Mouse (Mus musculus): ENCODE results near the gene Limd2. TPM values are rescaled to one million over a fixed set of nuclear protein-coding genes. Genes with fewer than 3 reads are reported as not detected.
"Not testable (repeated sequence)": the region's sequence is repeated elsewhere in the genome, so short reads cannot be mapped to it uniquely, and the experiment has no call there.

The Limd2 gene
- polyA plus RNA-seq, 1 experiment from 2014 or later, result 119 TPM

DNA sequence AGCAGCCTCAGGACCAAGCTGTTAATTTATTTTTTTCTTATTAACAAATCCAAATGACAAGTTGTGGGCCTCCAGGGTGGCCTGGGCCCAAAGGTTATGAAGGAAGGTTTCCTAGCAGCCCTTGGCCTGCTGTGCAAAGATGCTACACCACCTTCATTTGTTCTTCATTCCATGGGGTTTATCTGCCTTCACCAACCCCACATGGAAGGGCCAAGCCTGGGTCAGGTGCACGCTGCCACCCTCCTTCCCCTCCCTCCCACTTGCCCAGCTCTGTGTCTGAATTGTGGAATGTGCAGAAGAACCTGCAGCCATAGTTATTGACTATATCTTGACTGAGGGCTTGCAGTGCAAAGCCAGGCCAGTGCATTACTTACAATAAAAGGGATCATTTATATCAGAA, 4.4 kb downstream of the Limd2 start:
- 71% methylated on average over 1 of the region's 1 CpGs for WGBS
- ATAC-seq (ENCODE audit: extremely low read depth, insufficient number of reproducible peaks, low FRiP score, low TSS enrichment), result no peak
- Histone ChIP-seq H3K9me3 (no peaks in the 10 kb centered on the region), H3K9ac (no peak overlapping the region), H3K36me3 (peaks cover 68% of the 10 kb centered on the region), H3K4me1 (peaks cover 31% of the 10 kb centered on the region), H3K4me3 (no peak overlapping the region), H3K27me3 (replicated peaks) (no peaks in the 10 kb centered on the region), H3K4me2 (no peak overlapping the region), H3K27ac (replicated peaks) (no peak overlapping the region)

DNA sequence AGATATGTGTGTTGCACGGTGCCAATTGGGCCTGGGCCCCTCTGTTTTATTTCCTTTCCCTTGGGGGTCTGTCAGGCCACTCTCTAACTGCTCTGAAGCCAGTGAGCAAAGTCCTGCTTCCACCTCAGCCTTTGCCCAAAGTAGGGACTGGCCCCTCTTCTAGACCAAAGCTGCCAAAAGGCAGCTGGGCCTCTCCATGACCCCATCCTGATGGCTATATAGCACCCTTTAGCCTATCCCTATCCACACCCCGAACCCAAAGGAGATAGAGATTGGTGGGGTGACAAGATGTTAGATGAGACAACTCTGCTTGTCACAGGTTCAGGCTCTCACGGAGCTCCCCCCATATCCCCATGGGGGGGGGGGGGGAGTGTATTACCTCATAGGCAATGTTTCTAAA, 4.9 kb downstream of the Limd2 start:
- no peak overlapping the region for H3K4me3 ChIP-seq
- H3K27me3 ChIP-seq (replicated peaks), result no peaks in the 10 kb centered on the region
- H3K27ac ChIP-seq (replicated peaks), result no peak overlapping the region
- no peak overlapping the region for H3K4me2 ChIP-seq
- 57% methylated on average over 3 of the region's 3 CpGs for WGBS
- no peak for ATAC-seq (ENCODE audit: extremely low read depth, insufficient number of reproducible peaks, low FRiP score, low TSS enrichment)
- H3K9me3 ChIP-seq, result no peaks in the 10 kb centered on the region
- H3K4me1 ChIP-seq, result peaks cover 26% of the 10 kb centered on the region
- peaks cover 73% of the 10 kb centered on the region for H3K36me3 ChIP-seq
- H3K9ac ChIP-seq, result no peak overlapping the region

DNA sequence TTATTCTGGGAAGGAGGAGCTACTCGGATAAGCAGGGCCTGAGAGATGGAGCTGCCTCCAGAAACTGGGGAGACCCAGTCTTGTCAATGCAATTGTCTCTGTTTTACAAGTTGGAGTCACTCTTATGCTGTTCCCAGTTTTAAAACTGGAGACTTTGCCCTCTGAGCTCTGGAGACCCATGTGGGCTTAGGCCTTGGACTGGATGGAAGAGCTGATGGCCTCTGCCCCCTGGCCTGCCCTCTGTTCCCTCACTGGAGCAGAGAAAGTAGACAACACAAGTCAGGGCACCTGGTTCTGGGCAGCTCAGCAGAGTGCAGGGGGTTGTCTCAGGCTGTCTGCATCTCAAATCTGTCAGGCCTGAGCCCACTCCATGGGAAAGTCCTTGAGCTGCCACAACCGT, 5.9 kb downstream of the Limd2 start:
- no peak overlapping the region for H3K4me3 ChIP-seq
- H3K27ac ChIP-seq (replicated peaks), result no peak overlapping the region
- no peak overlapping the region for H3K9ac ChIP-seq
- peaks cover 23% of the 10 kb centered on the region for H3K4me1 ChIP-seq
- no peaks in the 10 kb centered on the region for H3K27me3 ChIP-seq (replicated peaks)
- WGBS, result 55% methylated on average over 2 of the region's 2 CpGs
- no peak overlapping the region for H3K4me2 ChIP-seq
- no peak for ATAC-seq (ENCODE audit: extremely low read depth, insufficient number of reproducible peaks, low FRiP score, low TSS enrichment)
- H3K36me3 ChIP-seq, result peaks cover 83% of the 10 kb centered on the region
- H3K9me3 ChIP-seq, result no peaks in the 10 kb centered on the region

DNA sequence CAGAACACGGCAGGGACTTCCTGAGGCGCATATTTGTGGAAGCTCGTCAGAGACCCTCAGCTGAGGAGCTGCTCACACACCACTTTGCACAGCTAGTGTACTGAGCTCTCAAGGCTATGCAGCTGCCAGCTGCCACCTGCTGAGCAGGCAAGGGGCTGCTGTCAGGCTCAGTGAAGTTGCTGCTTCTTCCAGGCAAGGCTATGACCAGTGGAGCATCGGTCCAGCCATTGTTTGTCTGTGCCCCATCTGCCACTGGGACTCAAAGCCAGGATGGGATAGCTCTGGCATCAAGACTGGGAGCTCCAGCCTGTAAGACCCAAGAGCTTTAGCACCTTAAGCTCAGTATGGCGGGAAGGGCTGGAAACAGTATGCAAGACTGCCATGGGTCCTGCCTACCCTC, 6.6 kb downstream of the Limd2 start:
- no peaks in the 10 kb centered on the region for H3K9me3 ChIP-seq
- no peak overlapping the region for H3K4me2 ChIP-seq
- no peak overlapping the region for H3K4me3 ChIP-seq
- H3K27me3 ChIP-seq (replicated peaks), result no peaks in the 10 kb centered on the region
- no peak for ATAC-seq (ENCODE audit: extremely low read depth, insufficient number of reproducible peaks, low FRiP score, low TSS enrichment)
- no peak overlapping the region for H3K9ac ChIP-seq
- WGBS, result 75% methylated on average over 5 of the region's 5 CpGs
- peaks cover 18% of the 10 kb centered on the region for H3K4me1 ChIP-seq
- peaks cover 90% of the 10 kb centered on the region for H3K36me3 ChIP-seq
- no peak overlapping the region for H3K27ac ChIP-seq (replicated peaks)

DNA sequence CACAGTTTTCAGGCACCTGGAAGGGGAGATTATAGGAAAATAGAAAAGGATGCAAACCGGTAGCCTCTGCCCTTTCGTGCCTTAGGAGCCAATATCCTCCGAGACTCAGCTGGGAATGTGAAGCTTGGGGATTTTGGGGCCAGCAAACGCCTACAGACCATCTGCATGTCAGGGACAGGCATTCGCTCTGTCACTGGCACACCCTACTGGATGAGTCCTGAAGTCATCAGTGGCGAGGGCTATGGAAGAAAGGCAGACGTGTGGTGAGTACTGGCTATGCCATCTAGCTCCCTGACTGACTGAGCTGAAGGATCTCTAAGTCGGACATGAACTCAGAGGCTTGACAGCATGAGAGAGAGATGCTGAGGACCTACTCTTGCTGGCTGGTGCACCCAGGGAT, 8.5 kb downstream of the Limd2 start:
- Histone ChIP-seq H3K4me1 (peaks cover 3% of the 10 kb centered on the region; the same call in 1 of the 2 replicates), H3K27me3 (replicated peaks) (no peaks in the 10 kb centered on the region), H3K27ac (replicated peaks) (no peak overlapping the region), H3K4me3 (no peak overlapping the region), H3K36me3 (peaks cover 99% of the 10 kb centered on the region), H3K4me2 (no peak overlapping the region), H3K9me3 (no peaks in the 10 kb centered on the region), H3K9ac (no peak overlapping the region)
- 68% methylated on average over 8 of the region's 8 CpGs for WGBS
- ATAC-seq (ENCODE audit: extremely low read depth, insufficient number of reproducible peaks, low FRiP score, low TSS enrichment), result no peak

DNA sequence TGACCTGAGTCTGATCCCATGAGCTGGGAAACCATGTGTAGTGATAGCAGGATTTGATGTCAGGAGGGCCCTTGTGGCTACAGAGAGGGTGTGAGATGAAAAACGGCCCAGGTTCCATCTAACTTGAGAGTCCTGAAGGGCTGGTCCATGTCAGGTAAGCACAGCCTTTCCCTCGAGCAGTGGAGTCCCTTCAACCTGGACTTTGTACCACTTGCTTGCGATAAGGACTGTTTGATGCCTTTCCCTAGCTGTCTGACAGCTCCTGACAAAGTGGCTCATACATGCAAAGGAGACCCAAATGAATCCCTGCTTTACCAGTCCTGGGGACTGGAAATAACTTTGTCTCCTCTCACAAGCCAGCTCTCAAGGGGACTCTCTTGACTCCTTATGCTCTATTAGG, 9.4 kb downstream of the Limd2 start:
- no peak overlapping the region for H3K9ac ChIP-seq
- WGBS, result 78% methylated on average over 3 of the region's 3 CpGs

DNA sequence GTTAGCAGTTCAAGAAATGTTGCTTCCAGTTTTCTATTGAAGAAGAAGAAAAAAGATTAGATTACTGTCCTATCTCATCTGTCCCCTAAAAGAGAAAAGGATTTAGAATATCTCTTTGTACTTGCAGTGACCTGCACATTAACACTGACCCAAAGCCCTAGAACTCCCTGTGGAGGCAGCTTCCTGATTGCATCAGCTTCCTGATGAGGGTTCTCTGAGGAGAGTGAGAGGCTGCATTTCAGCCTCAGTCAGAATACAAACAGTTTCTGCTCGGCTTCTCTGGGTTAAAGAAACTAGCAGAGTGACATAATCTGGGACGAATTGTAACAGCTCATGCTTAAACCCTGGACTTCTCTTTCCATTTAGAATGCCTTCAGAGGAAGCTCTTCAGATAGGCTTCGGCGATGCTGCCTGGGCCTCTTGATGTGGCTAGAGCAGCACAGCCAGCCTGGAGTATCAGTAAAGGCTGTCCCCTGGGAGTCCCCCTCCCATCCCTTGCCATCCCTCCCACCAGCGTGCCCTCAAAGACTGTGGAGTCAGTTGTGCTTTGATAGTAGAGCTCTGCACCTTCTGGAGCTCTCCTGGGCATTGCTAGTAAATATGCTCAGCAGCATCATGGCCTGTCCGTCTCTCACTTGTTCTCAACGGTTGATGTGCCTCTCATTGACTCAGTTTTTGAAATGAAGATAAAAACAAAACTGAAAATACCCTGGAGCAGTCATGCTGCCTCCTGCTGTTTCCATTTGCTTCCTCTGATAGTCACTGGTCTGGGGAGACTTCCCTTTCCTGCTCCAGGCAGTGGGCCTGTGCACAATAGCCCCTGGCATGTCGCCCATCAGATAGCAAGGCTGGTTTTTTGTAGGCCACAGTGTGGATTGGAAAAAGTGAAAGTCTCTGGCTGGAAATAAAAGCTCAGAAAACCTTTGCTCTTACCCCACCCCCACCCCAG, 25.8 kb downstream of the Limd2 start:
- peak overlapping the region; percentile 59 for H3K4me2 ChIP-seq
- peak; percentile 70 for ATAC-seq (ENCODE audit: extremely low read depth, insufficient number of reproducible peaks, low FRiP score, low TSS enrichment)
- H3K27ac ChIP-seq (replicated peaks), result peak overlapping the region; percentile 94
- H3K9ac ChIP-seq, result peak overlapping the region; percentile 73
- 11% methylated on average over 8 of the region's 8 CpGs for WGBS
- no peaks in the 10 kb centered on the region for H3K9me3 ChIP-seq
- peaks cover 32% of the 10 kb centered on the region for H3K4me1 ChIP-seq
- H3K36me3 ChIP-seq, result peaks cover 52% of the 10 kb centered on the region
- no peaks in the 10 kb centered on the region for H3K27me3 ChIP-seq (replicated peaks)
- peak overlapping the region; percentile 13; the same call in 1 of the 2 replicates for H3K4me3 ChIP-seq

More for the DNA sequence above, 9.4 kb downstream of the Limd2 start:
- Histone ChIP-seq H3K36me3 (peaks cover 98% of the 10 kb centered on the region), H3K27me3 (replicated peaks) (no peaks in the 10 kb centered on the region), H3K4me1 (no peaks in the 10 kb centered on the region), H3K27ac (replicated peaks) (no peak overlapping the region), H3K9me3 (no peaks in the 10 kb centered on the region), H3K4me3 (no peak overlapping the region), H3K4me2 (no peak overlapping the region)
- ATAC-seq (ENCODE audit: extremely low read depth, insufficient number of reproducible peaks, low FRiP score, low TSS enrichment), result no peak

DNA sequence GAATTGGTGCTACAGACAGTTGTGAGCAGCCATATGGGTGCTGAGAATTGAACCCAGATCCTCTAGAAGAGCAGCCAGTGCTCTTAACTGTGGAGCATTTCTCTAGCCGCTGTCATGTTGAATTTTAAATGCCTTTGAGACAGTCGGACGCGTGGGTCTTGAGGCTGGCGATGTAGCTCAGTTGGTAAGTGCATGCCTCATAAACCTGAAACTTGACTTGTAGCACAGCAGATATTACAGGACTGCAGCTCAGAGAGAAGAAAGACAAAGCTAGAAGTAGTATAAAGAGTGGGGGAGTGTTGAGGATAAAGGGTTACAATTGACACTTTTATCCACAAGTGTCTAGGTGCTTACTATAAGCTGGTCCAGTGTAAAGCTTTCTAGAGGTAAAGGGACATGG, 28.1 kb downstream of the Limd2 start:
- ATAC-seq (ENCODE audit: extremely low read depth, insufficient number of reproducible peaks, low FRiP score, low TSS enrichment), result no peak
- H3K27ac ChIP-seq (replicated peaks), result no peak overlapping the region
- H3K9me3 ChIP-seq, result no peaks in the 10 kb centered on the region
- H3K4me1 ChIP-seq, result peaks cover 32% of the 10 kb centered on the region
- no peaks in the 10 kb centered on the region for H3K27me3 ChIP-seq (replicated peaks)
- no peak overlapping the region for H3K4me2 ChIP-seq
- H3K4me3 ChIP-seq, result no peak overlapping the region
- peaks cover 52% of the 10 kb centered on the region for H3K36me3 ChIP-seq
- WGBS, result 87% methylated on average over 5 of the region's 5 CpGs
- H3K9ac ChIP-seq, result no peak overlapping the region

DNA sequence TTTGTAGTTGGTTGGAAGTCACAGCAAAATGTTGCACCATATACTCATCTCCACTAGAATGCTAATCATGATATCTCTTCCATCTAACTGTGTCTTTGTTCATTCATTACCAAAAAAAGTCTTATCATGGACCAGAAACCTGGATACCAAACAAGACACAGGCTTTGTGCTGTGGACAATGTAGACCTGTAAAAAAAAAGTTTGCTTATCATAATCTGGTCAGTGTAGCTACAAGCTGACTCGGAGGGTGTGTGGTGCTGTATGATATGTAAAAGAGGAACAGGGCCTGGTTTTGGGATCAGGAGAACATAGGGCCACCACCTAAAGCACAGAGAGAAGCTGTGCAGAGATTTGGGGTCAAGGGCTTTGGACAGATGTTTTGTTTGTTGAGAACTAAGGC, 31.2 kb downstream of the Limd2 start:
- H3K36me3 ChIP-seq, result peaks cover 58% of the 10 kb centered on the region
- H3K27me3 ChIP-seq (replicated peaks), result no peaks in the 10 kb centered on the region
- H3K27ac ChIP-seq (replicated peaks), result no peak overlapping the region
- H3K9ac ChIP-seq, result no peak overlapping the region
- no peaks in the 10 kb centered on the region for H3K9me3 ChIP-seq
- WGBS, result 68% methylated on average over 1 of the region's 1 CpGs
- peaks cover 16% of the 10 kb centered on the region for H3K4me1 ChIP-seq
- no peak for ATAC-seq (ENCODE audit: extremely low read depth, insufficient number of reproducible peaks, low FRiP score, low TSS enrichment)
- H3K4me3 ChIP-seq, result no peak overlapping the region
- no peak overlapping the region for H3K4me2 ChIP-seq

DNA sequence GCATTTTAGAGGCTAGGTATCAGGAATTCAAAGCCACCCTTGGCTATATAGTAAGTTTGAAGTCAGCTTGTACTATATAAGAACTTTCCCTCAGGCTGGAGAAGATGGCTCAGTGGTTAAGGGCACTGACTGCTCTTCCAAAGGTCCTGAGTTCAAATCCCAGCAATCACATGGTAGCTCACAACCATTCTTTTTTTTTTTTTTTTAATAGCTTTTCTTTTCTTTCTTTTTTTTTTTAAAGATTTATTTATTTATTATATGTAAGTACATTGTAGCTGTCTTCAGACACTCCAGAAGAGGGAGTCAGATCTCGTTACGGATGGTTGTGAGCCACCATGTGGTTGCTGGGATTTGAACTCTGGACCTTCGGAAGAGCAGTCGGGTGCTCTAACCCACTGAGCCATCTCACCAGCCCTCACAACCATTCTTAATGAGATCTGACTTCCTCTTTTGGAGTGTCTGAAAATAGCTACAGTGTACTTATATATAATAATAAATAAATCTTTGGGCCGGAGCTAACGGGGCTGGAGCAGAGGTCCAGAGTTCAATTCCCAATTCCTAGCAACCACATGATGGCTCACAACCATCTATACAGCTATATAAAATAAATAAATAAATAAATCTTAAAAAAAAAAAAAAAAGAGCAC, 33.8 kb downstream of the Limd2 start:
- not testable (repeated sequence) for H3K9me3 ChIP-seq; H3K4me2 ChIP-seq; H3K27ac ChIP-seq (replicated peaks); ATAC-seq (ENCODE audit: extremely low read depth, insufficient number of reproducible peaks, low FRiP score, low TSS enrichment); H3K4me1 ChIP-seq; H3K27me3 ChIP-seq (replicated peaks); H3K9ac ChIP-seq; H3K4me3 ChIP-seq
- peaks cover 77% of the 10 kb centered on the region for H3K36me3 ChIP-seq
- 84% methylated on average over 6 of the region's 6 CpGs for WGBS

DNA sequence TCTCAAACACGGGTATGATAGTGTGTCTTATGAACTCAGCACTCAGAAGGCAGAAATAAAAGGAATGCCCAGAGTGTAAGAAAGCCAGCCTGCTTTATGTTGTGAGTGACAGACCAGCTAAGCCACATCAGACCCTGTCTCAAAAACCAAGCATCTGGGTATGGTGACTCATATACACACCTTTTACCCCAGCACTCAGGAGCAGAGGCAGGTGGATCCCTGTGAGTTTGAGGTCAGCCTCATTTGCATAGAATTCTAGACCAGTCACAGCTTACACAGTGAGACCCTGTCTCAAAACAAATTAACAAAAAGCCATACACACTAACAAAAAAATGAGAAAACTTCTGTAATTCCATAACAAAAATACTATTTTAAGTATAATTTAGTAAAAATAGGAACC, 34.8 kb downstream of the Limd2 start:
- Histone ChIP-seq H3K9me3 (no peaks in the 10 kb centered on the region), H3K4me3 (no peak overlapping the region), H3K4me2 (no peak overlapping the region), H3K27ac (replicated peaks) (no peak overlapping the region), H3K27me3 (replicated peaks) (no peaks in the 10 kb centered on the region), H3K4me1 (peaks cover 3% of the 10 kb centered on the region; the same call in 1 of the 2 replicates), H3K9ac (no peak overlapping the region), H3K36me3 (peaks cover 84% of the 10 kb centered on the region)
- 61% methylated on average over 1 of the region's 1 CpGs for WGBS
- ATAC-seq (ENCODE audit: extremely low read depth, insufficient number of reproducible peaks, low FRiP score, low TSS enrichment), result no peak
